Mouse (Mus musculus) ovary, adult 10 weeks (tissue): ENCODE measurements around the gene Il1f10. TPM values are rescaled to one million over a fixed set of nuclear protein-coding genes. Genes with fewer than 3 reads are reported as not detected.

Experiments used
- polyA plus RNA-seq: library from polyadenylated mRNA; stranded (reverse); fragments of 350-450 nt; fragmentation: Illumina TruSeq; extraction: RNeasy Lipid Tissue Mini Kit (QIAGEN cat#74804); gene quantifications from one replicate; pipeline ENCODE4 v1.2.3, GENCODE M21; 2014

Gene Il1f10
- not detected for polyA plus RNA-seq

GRCm38 (mm10) chr2:24290896-24291295 lies at the start of gene Il1f10:
TSS of gene Il1f10 (plus strand) at chr2:24291196.

GRCm38 (mm10) chr2:24276654-24277053 lies 14.3 kb upstream of the Il1f10 start, which contains the start of gene Il1f5:
TSS of gene Il1f5 (plus strand) at chr2:24276954.

GRCm38 (mm10) chr2:24336545-24336944 lies 45.5 kb downstream of the Il1f10 start, which contains the start of gene Il1rn:
TSS of gene Il1rn (plus strand) at chr2:24336853.

Other genes with a start within 250 kb of the Il1f10 start
- 84.3 TPM for gene Hnmt, start 241.8 kb upstream of the Il1f10 start, polyA plus RNA-seq
- gene Tbpl2, start 194.6 kb upstream of the Il1f10 start, polyA plus RNA-seq, result 1.3 TPM
- 2.1 TPM for gene Il1f8, start 138.0 kb upstream of the Il1f10 start, polyA plus RNA-seq
- gene Il1f9, start 104.7 kb upstream of the Il1f10 start, polyA plus RNA-seq, result 0.74 TPM
- not detected for gene Il1f6, start 75.8 kb upstream of the Il1f10 start, polyA plus RNA-seq
- gene Il1f5, start 14.2 kb upstream of the Il1f10 start, polyA plus RNA-seq, result not detected
- gene Il1rn, start 45.7 kb downstream of the Il1f10 start, polyA plus RNA-seq, result 5.8 TPM
- gene Psd4, start 76.4 kb downstream of the Il1f10 start, polyA plus RNA-seq, result 14.9 TPM
- 4.6 TPM for gene Pax8, start 184.4 kb downstream of the Il1f10 start, polyA plus RNA-seq